Mouse (Mus musculus): ENCODE data around the gene C1ql4.

DNA sequence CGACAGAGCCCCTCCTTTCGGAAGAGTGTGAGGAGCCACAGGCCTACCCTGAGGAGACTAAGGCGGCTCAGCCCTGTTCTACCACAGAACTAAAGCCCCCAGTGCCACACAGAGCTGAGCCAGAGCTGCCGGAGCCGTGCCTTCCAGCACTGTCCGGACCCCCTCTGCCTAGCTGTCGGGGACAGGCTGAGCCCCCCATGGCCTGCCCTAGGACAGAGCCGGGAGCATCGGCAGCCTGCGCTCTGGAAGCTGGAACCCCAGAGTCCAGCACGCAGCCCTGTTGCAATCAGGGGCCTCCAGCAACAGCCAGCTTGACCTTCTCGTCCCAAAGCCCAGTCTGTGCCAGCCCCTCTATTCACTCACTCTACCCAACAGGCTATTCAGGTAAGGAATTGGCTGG lies 5.3 kb downstream of the C1ql4 start:
- TF ChIP-seq POLR2A (IDR thresholded peaks at IDR 0.05; ENCODE audit: extremely low read depth, insufficient read depth, low read length) (no peak), CTCF (IDR thresholded peaks at IDR 0.05; ENCODE audit: extremely low read depth, insufficient read depth, low read length) (no peak)

All from cortical plate, adult 2 months (tissue).